Mouse (Mus musculus) liver, adult 2 months (tissue): ENCODE data around the gene Coq10a.

ENCODE experiments used
- CTCF ChIP-seq: fragments of 200-500 bp; IDR thresholded peaks from 2 replicates; pipeline ENCODE4 v1.5.1; 2011; ENCODE audit warnings: low read depth, low read length, control low read depth
- POLR2A ChIP-seq: fragments of 200-500 bp; IDR thresholded peaks from 2 replicates; pipeline ENCODE4 v1.6.1; 2011; ENCODE audit warnings: low read length, control low read depth; ENCODE audit not compliant: insufficient read depth; ENCODE audit errors: extremely low read depth

DNA sequence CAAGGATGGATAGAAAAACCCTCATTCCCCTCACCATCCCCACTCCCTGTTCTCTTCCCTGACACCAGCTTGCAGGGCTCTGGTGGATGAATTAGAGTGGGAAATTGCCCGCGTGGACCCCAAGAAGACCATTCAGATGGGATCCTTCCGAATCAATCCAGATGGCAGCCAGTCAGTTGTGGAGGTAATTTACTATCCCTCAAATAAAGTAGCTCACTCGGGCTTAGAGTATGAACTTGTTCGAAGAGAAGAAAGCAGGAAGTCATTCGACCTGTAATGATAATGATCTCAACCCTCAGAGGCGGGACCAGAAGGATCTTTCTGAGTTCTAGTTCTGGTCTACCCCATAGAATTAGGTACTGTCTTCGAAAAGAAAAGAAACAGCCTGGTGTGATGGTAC lies 45.3 kb downstream of the Coq10a start:
- TF ChIP-seq POLR2A (no peak), CTCF (no peak)
